Mouse (Mus musculus) erythroblast, adult 5-6 weeks (primary cell): ENCODE data around the gene Stx8. TPM values are rescaled to one million over a fixed set of nuclear protein-coding genes. Genes with fewer than 3 reads are reported as not detected.

Source experiments
- ATAC-seq: replicated peaks from 2 replicates; pipeline ENCODE4 v1.8.0; 2016; ENCODE audit warnings: moderate number of reproducible peaks, mild to moderate bottlenecking, moderate TSS enrichment, inconsistent platforms; ENCODE audit not compliant: poor library complexity, low FRiP score, severe bottlenecking
- total RNA-seq, 2 experiments: library from RNA; stranded (forward) in 1 of 2; stranded (reverse) in 1 of 2; fragments of 150-400 nt in 1 of 2; fragments of 200-764, 138-1000 nt in 1 of 2; gene quantifications; 2 replicates each; pipeline versions ENCODE4 v1.2.3 to v1.2.4; 2015 to 2017; ENCODE audit warnings: low replicate concordance in 2 of 2

The Stx8 gene
- 3.8 and 6.1 TPM in 2 replicates for total RNA-seq (2015; ENCODE audit: low replicate concordance)
- total RNA-seq (2017; ENCODE audit: low replicate concordance): 5.3 and 9.5 TPM in 2 replicates

GRCm38 (mm10) chr11:67965905-67966878 is at the start of gene Stx8:
Gene Stx8 (plus strand): TSS chr11:67966193.
- peak; percentile 93 for ATAC-seq

DNA sequence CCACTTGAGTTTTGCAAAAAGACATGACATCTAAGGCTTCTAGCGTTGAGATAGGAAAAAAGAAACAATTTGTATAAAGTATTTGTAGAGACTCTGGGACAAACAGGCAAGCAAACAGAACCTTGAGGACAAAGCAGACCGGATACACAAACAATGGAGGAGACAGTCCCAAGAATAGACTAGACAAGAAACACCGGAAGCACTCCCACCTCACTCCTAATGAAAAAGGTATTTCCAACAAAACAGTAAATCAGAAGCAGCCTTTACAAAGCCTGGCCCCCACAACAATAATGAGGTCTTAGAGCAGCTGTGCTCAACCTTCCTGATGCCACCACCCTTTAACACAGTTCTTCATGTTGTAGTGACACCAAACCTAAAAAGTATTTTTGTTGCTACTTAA is 48.9 kb upstream of the Stx8 start:
- ATAC-seq: no peak

- ATAC-seq: no peak
Measured at GRCm38 (mm10) chr11:67919593-67919992, 46.4 kb upstream of the Stx8 start.

DNA sequence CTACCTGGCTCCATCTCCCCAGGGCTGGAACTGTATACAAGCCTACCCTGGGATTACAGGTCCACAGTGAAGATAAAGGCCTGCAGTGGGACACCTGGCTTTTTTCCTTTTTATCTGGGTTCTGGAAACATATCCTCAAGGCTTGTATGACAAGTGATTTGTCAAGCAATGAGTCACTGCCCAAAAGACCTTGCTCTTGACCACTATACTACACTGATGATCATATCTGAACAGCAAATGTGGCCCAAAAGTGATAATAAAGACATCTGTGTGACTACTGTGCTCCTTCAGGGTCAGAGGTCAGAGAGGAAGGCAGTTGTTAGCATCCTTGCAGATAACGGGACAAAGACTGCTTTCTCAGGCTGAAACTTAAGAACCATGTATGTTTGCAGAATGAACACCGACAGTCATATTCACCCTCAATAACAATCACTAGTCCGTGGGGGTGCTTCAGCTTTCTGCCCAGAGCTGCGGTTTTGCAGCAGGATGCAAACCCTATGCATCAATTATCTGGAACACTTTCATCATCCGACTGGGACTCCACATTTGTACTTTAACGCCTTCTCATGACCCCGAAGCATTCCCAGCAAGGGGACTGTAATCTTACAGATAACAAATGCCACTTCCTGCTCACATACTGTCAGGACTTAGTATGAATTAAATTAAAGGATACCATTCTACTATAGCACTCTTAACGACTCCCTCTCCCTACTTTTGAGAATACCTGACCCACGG is 45.6 kb upstream of the Stx8 start:
- ATAC-seq: no peak

- ATAC-seq: no peak
Measured at GRCm38 (mm10) chr11:67921091-67921826, 44.7 kb upstream of the Stx8 start.

GRCm38 (mm10) chr11:67921827-67922754 is 43.9 kb upstream of the Stx8 start, which contains the start of gene Usp43:
Gene Usp43 (minus strand): TSS chr11:67922153.
- ATAC-seq: no peak

DNA sequence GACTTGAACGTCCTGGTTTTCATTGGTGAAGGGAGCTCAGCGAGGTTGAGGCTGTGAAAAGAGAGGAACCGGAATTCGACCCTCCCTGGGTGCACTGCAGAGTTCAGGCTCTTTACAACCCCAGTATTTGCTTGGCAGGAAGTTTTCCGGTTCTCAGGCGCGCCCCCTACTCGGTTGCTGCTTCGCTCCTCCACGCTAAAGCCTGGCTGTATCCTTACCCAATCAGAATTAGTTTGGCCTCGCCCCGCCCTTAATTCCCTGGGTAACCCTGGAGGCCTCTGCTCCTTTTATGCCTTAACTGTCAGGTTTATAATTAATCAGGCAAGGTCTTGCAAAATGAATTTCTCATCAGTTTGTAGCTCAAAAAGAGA is 43.3 kb upstream of the Stx8 start:
- ATAC-seq: no peak

- ATAC-seq: no peak
Measured at GRCm38 (mm10) chr11:67923720-67924119, 42.3 kb upstream of the Stx8 start.

GRCm38 (mm10) chr11:67925000-67925399 is 41.0 kb upstream of the Stx8 start:
- no peak for ATAC-seq

DNA sequence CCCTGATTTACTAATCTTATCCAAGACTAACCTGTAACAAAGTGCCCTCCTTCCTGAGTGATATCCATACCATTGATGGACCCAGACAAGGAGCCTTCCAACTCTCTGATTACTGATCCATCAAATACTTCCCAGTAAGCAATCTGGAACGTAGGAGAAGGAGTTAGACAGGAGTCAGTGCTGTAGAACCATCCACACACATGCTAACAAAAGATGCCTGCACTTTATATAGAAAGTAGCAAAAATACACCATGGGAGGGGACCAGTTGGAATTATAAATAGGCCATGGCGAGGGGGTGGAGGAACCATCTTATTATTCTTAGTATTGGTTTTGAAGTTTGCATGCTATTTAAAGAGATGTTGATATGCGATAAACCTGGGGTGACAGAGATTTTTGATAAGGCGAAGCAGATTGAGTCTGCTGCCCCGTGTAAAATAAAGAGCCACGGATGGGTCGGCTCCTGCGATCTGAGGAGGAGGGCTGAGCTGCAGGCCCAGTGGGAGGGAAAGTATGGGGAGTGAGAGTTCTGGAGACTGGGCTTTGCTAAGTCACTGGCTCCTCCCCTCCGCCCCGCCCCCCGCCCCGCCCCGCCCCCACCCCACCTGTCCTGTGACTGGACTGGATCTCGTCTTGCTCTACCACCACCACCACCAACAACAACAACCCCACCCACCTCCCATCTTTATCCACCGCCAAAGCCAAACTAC is 39.5 kb upstream of the Stx8 start:
- no peak for ATAC-seq

DNA sequence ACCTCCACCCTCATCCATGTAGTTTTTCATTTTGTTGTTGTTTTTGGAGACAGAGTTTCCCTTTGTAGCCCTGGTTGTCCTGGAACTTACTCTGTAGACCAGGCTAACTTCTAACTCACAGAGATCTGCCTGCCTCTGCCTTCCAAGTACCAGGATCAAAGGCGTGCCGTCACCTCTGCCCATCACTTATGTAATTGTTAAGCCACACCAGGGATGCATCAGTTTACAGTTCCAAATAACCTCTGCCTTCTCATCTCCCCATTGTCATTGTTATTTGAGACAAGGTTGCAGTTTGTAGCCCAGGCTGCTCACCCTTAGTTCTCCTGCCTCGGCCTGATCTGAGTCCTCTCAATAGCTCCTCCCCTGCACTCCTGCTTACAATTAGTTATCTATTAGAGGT is 33.8 kb upstream of the Stx8 start:
- ATAC-seq: no peak

DNA sequence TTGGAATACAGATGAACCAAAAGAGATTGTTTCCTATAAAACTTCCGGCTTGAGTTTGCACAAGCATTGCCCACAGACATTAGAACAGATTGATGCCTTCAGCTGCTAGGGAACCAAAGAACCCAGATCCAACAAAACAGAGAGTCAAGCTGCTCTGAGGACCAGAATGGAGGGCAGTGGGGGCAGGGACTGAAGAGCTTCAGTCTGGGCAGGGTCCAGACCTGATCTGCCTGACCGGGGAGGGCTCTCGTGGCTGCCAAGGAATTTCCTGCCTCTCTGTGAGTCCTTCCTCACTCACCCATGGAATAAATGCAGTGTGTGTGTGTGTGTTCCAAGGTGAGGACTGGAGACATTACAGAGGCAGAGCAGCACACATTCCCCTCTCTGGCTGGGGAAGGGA is 17.8 kb upstream of the Stx8 start:
- no peak for ATAC-seq

DNA sequence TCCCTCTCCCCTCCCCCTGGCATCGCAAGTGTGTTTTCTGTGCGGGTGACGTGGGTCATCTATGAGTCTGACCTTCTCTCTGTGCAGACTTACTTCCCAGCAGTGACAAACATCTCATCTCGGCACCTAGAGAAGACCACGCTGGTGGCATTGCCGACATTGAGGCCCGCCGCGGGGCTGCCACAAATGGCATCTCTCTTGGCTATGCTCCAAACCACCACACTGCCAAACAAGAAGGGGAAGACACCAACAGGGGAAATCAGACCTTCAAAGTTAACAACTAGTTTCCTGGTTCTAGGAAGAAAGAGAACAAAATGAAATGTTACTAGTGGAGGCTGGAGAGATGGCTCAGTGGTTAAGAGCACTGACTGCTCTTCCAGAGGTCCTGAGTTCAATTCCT is 16.5 kb upstream of the Stx8 start:
- ATAC-seq: no peak

- no peak for ATAC-seq
Measured at GRCm38 (mm10) chr11:67953604-67954003, 12.4 kb upstream of the Stx8 start.

DNA sequence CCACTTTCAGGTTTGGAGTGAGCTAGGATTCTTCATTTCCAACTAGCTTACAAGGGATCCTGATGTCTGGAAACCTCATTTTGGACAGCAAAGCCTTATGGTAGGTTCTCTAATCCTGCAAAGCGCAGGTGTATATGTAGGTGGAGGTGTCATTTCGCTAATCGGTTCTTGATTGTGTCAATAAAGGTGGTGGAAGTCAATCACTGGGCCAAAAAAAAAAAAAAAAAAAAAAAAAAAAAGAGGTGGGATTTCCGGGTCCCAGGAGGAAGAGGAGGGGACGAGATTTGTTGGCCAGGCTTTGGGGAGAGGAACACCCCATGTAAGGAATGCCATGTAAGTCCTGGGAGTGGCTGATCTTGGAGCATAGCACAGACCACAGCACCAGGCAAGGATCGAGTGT is 11.6 kb upstream of the Stx8 start:
- ATAC-seq: no peak

DNA sequence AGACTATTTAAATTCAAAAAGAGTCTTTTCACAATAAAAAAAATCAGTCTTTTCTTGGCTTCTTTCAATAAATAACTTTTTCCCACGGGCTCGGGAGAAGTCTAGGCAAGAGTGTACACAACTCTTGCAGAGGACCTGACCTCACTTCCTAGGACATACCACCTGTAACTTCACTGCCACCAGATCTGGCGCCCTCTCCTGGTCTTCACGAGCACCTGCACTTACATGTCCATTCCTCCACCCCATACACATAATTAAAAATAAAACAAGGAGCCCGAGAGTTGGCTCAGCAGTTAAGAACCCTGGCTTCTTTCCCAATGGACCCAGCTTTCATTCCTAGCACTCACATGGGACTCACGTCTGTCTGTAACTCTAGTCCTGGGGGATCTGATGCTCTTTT is 1.9 kb upstream of the Stx8 start:
- ATAC-seq: no peak

GRCm38 (mm10) chr11:67965242-67965883 is 630 bp upstream of the Stx8 start, which contains the start of gene Cfap52:
Gene Cfap52 (minus strand): TSS chr11:67965651.
- peak; percentile 69 for ATAC-seq

- no peak for ATAC-seq
Measured at GRCm38 (mm10) chr11:67967831-67968230, 1.8 kb downstream of the Stx8 start.
